Mouse (Mus musculus): Measurements from ENCODE around the gene Amotl1. TPM values are rescaled to one million over a fixed set of nuclear protein-coding genes. Genes with fewer than 3 reads are reported as not detected.
A peak's percentile ranks its signal among the peaks of the same experiment; 100 is the strongest.

Gene Amotl1
- total and polyA plus RNA-seq, 2 experiments, result 4.0 to 5.0 TPM

DNA sequence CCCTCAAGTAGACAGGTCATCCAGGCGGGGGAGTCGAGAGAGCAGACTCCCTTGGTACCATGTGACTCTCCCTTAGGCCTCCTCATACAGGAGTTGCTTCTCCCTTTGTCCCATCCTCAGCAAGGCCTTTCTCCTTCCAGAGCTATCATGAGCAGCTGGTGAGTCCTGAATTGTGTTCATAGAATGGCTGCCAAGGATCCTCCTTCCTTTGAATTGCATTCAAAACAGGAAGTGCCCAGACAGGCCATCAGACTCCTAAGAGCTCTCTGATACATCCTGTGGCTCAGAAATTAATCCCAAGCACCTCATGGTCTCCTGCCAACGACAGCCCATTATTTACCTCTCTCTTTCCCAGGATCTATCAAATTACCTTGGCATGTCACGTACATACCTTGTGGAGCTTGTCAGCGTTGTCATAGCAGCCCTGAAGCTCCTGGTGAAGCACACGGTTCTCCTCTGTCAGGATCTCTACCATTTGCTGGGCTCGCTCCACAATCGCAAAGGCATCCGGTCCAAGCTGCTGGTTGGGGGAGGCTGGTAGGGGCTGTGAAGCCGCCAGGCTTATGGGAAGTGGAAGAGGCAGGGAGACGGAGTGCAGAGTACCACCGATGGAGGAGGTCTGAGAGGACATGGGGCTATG, 70.0 kb downstream of the Amotl1 start:
- WGBS, result 68% methylated on average over 12 of the region's 12 CpGs
- TF ChIP-seq POLR2A (IDR thresholded peaks at IDR 0.05; ENCODE audit: extremely low read depth, insufficient read depth, low read length) (no peak), CTCF (IDR thresholded peaks at IDR 0.05; ENCODE audit: low read depth, low read length) (no peak)
- H3K4me3 ChIP-seq (ENCODE audit: insufficient read depth, low read depth, low read length), result no peak overlapping the region
- H3K27me3 ChIP-seq (ENCODE audit: control insufficient read depth, insufficient read depth, low read length), result no peaks in the 10 kb centered on the region
- H3K4me1 ChIP-seq (ENCODE audit: control insufficient read depth, insufficient read depth, low read length), result 0 out of 2 replicates have a peak, but pooled peaks cover 3% of the 10 kb centered on the region
- peak; percentile 19 for DNase-seq (ENCODE audit: extremely low read depth, low read depth, low spot score)
- no peaks in the 10 kb centered on the region for H3K79me2 ChIP-seq (ENCODE audit: control insufficient read depth, insufficient read depth, low read length)
- H3K27ac ChIP-seq (replicated peaks; ENCODE audit: insufficient read depth, low read depth, low read length), result peak overlapping the region; percentile 12; the same call in 1 of the 2 replicates
- H3K9ac ChIP-seq (ENCODE audit: low read depth, low read length), result no peak overlapping the region
- H3K36me3 ChIP-seq (ENCODE audit: control insufficient read depth, insufficient read depth, low read length), result no peaks in the 10 kb centered on the region; the same call in 1 of the 2 replicates

GRCm38 (mm10) chr9:14569175-14569975, 75.5 kb downstream of the Amotl1 start:
- WGBS, result 91% methylated on average over 4 of the region's 4 CpGs
- Histone ChIP-seq H3K9ac (ENCODE audit: low read depth, low read length) (no peak overlapping the region), H3K4me1 (ENCODE audit: control insufficient read depth, insufficient read depth, low read length) (0 out of 2 replicates have a peak, but pooled peaks cover under 1% of the 10 kb centered on the region), H3K36me3 (ENCODE audit: control insufficient read depth, insufficient read depth, low read length) (no peaks in the 10 kb centered on the region), H3K27ac (replicated peaks; ENCODE audit: insufficient read depth, low read depth, low read length) (no peak overlapping the region), H3K79me2 (ENCODE audit: control insufficient read depth, insufficient read depth, low read length) (no peaks in the 10 kb centered on the region), H3K4me3 (ENCODE audit: insufficient read depth, low read depth, low read length) (no peak overlapping the region), H3K27me3 (ENCODE audit: control insufficient read depth, insufficient read depth, low read length) (no peaks in the 10 kb centered on the region)
- DNase-seq (ENCODE audit: extremely low read depth, low read depth, low spot score), result no peak
- TF ChIP-seq CTCF (IDR thresholded peaks at IDR 0.05; ENCODE audit: low read depth, low read length), result no peak
- TF ChIP-seq POLR2A (IDR thresholded peaks at IDR 0.05; ENCODE audit: extremely low read depth, insufficient read depth, low read length), result no peak

- WGBS, result 70% methylated on average over 2 of the region's 2 CpGs
- TF ChIP-seq CTCF (IDR thresholded peaks at IDR 0.05; ENCODE audit: low read depth, low read length), result no peak
- TF ChIP-seq POLR2A (IDR thresholded peaks at IDR 0.05; ENCODE audit: extremely low read depth, insufficient read depth, low read length), result no peak
- Histone ChIP-seq H3K27ac (replicated peaks; ENCODE audit: insufficient read depth, low read depth, low read length) (no peak overlapping the region), H3K4me3 (ENCODE audit: insufficient read depth, low read depth, low read length) (no peak overlapping the region), H3K79me2 (ENCODE audit: control insufficient read depth, insufficient read depth, low read length) (no peaks in the 10 kb centered on the region), H3K36me3 (ENCODE audit: control insufficient read depth, insufficient read depth, low read length) (no peaks in the 10 kb centered on the region), H3K9ac (ENCODE audit: low read depth, low read length) (no peak overlapping the region), H3K4me1 (ENCODE audit: control insufficient read depth, insufficient read depth, low read length) (no peaks in the 10 kb centered on the region), H3K27me3 (ENCODE audit: control insufficient read depth, insufficient read depth, low read length) (no peaks in the 10 kb centered on the region)
- DNase-seq (ENCODE audit: extremely low read depth, low read depth, low spot score), result no peak
These were observed 76.4 kb downstream of the Amotl1 start for GRCm38 (mm10) chr9:14568487-14568886.

DNA sequence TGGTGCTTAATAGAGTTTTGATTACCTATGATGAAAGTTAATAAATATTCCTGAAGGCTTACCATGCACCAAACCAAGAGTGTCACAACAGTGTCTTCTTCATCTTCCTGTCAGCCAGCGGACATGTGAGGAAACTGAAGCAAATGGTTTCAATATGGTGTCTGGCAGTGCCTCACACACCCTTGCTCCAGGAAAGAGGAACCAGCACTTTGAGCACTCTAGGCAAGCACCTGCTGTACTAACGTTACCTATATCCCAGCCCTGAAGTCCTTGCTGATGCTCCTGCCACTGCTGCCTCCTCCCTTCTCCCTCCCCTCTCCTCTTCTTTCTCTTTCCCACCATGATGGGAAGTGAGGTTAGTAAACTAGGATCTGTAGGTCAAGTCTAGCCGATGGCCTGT, 80.4 kb downstream of the Amotl1 start:
- Histone ChIP-seq H3K79me2 (ENCODE audit: control insufficient read depth, insufficient read depth, low read length) (no peaks in the 10 kb centered on the region), H3K27me3 (ENCODE audit: control insufficient read depth, insufficient read depth, low read length) (no peaks in the 10 kb centered on the region), H3K4me1 (ENCODE audit: control insufficient read depth, insufficient read depth, low read length) (no peaks in the 10 kb centered on the region), H3K27ac (replicated peaks; ENCODE audit: insufficient read depth, low read depth, low read length) (no peak overlapping the region), H3K4me3 (ENCODE audit: insufficient read depth, low read depth, low read length) (no peak overlapping the region), H3K9ac (ENCODE audit: low read depth, low read length) (no peak overlapping the region), H3K36me3 (ENCODE audit: control insufficient read depth, insufficient read depth, low read length) (no peaks in the 10 kb centered on the region)
- WGBS, result 79% methylated on average over 3 of the region's 3 CpGs
- no peak for TF ChIP-seq POLR2A (IDR thresholded peaks at IDR 0.05; ENCODE audit: extremely low read depth, insufficient read depth, low read length)
- DNase-seq (ENCODE audit: extremely low read depth, low read depth, low spot score), result no peak

GRCm38 (mm10) chr9:14563351-14563750, 81.5 kb downstream of the Amotl1 start:
- H3K27ac ChIP-seq (replicated peaks; ENCODE audit: insufficient read depth, low read depth, low read length), result no peak overlapping the region
- no peaks in the 10 kb centered on the region for H3K79me2 ChIP-seq (ENCODE audit: control insufficient read depth, insufficient read depth, low read length)
- H3K9ac ChIP-seq (ENCODE audit: low read depth, low read length), result no peak overlapping the region
- TF ChIP-seq POLR2A (IDR thresholded peaks at IDR 0.05; ENCODE audit: extremely low read depth, insufficient read depth, low read length) (no peak), CTCF (IDR thresholded peaks at IDR 0.05; ENCODE audit: low read depth, low read length) (no peak)
- no peaks in the 10 kb centered on the region for H3K27me3 ChIP-seq (ENCODE audit: control insufficient read depth, insufficient read depth, low read length)
- no peak overlapping the region for H3K4me3 ChIP-seq (ENCODE audit: insufficient read depth, low read depth, low read length)
- H3K36me3 ChIP-seq (ENCODE audit: control insufficient read depth, insufficient read depth, low read length), result no peaks in the 10 kb centered on the region
- WGBS, result 90% methylated on average over 7 of the region's 7 CpGs
- DNase-seq (ENCODE audit: extremely low read depth, low read depth, low spot score), result no peak
- no peaks in the 10 kb centered on the region for H3K4me1 ChIP-seq (ENCODE audit: control insufficient read depth, insufficient read depth, low read length)

DNA sequence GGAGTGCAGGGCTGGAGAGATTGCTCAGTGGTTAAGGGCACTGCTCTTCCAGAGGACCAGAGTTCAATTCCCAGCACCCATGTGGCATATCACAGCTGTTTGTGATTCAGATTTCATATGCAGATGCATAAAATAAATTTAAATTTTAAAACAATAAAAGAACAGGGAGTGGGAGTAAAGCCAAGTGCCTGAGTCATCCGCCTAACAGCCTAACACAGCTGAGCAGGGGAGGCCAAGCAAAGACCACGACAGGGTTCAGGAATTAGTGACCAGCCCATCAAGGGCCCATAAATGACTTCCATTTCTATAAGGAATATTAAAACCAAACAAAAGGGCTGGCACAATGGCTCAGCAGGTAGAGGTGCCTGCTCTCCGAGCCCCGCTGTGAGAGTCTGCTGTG, 84.3 kb downstream of the Amotl1 start:
- H3K27ac ChIP-seq (replicated peaks; ENCODE audit: insufficient read depth, low read depth, low read length), result no peak overlapping the region
- TF ChIP-seq POLR2A (IDR thresholded peaks at IDR 0.05; ENCODE audit: extremely low read depth, insufficient read depth, low read length) (no peak), CTCF (IDR thresholded peaks at IDR 0.05; ENCODE audit: low read depth, low read length) (no peak)
- H3K4me1 ChIP-seq (ENCODE audit: control insufficient read depth, insufficient read depth, low read length), result no peaks in the 10 kb centered on the region
- DNase-seq (ENCODE audit: extremely low read depth, low read depth, low spot score), result no peak
- no peaks in the 10 kb centered on the region for H3K27me3 ChIP-seq (ENCODE audit: control insufficient read depth, insufficient read depth, low read length)
- H3K36me3 ChIP-seq (ENCODE audit: control insufficient read depth, insufficient read depth, low read length), result no peaks in the 10 kb centered on the region
- H3K9ac ChIP-seq (ENCODE audit: low read depth, low read length), result no peak overlapping the region
- WGBS, result 91% methylated on average over 4 of the region's 4 CpGs
- H3K79me2 ChIP-seq (ENCODE audit: control insufficient read depth, insufficient read depth, low read length), result no peaks in the 10 kb centered on the region
- no peak overlapping the region for H3K4me3 ChIP-seq (ENCODE audit: insufficient read depth, low read depth, low read length)

Data from liver, adult 2 months (tissue).